Mouse (Mus musculus) forebrain, embryonic 11.5 days (tissue): ENCODE results near the gene Tcf7l1. TPM values are rescaled to one million over a fixed set of nuclear protein-coding genes. Genes with fewer than 3 reads are reported as not detected.

Experiments used
- ATAC-seq: fragments of 200-750 bp; cut with Nextera tagmentation; replicated peaks from 2 replicates; pipeline ENCODE4 v1.8.0; 2017; ENCODE audit warnings: moderate TSS enrichment; ENCODE audit not compliant: low FRiP score
- DNase-seq: peaks from one replicate; pipeline ENCODE4 v3.0.0-alpha.2; 2017; ENCODE audit warnings: low spot score
- H3K27ac ChIP-seq: fragments of 300-500 bp; sonication (generic); 2 replicates; pipeline ENCODE4 v1.5.1; 2014; ENCODE audit warnings: low read depth, low read length
- H3K27me3 ChIP-seq: fragments of 300-500 bp; sonication (generic); 2 replicates; pipeline ENCODE4 v1.6.1; 2014; ENCODE audit warnings: mild to moderate bottlenecking, low read length, mixed read lengths; ENCODE audit not compliant: control insufficient read depth, insufficient read depth
- H3K36me3 ChIP-seq: fragments of 300-500 bp; sonication (generic); 2 replicates; pipeline ENCODE4 v1.6.1; 2014; ENCODE audit warnings: mild to moderate bottlenecking, low read length, moderate library complexity, mixed read lengths; ENCODE audit not compliant: control insufficient read depth, insufficient read depth
- H3K4me1 ChIP-seq: fragments of 300-500 bp; sonication (generic); replicated peaks from 2 replicates; pipeline ENCODE4 v1.6.1; 2014; ENCODE audit warnings: low read length, mixed read lengths; ENCODE audit not compliant: control insufficient read depth, insufficient read depth
- H3K4me2 ChIP-seq: fragments of 300-500 bp; sonication (generic); 2 replicates; pipeline ENCODE4 v1.6.1; 2014; ENCODE audit warnings: low read depth, mild to moderate bottlenecking, low read length, moderate library complexity, mixed read lengths; ENCODE audit not compliant: severe bottlenecking
- H3K4me3 ChIP-seq: fragments of 300-500 bp; sonication (generic); 2 replicates; pipeline ENCODE4 v1.5.1; 2014; ENCODE audit warnings: low read depth, low read length
- H3K9ac ChIP-seq: fragments of 300-500 bp; sonication (generic); 2 replicates; pipeline ENCODE4 v1.6.1; 2014; ENCODE audit warnings: low read length
- H3K9me3 ChIP-seq: fragments of 300-500 bp; sonication (generic); 2 replicates; pipeline ENCODE4 v1.6.1; 2016; ENCODE audit warnings: low read length, mixed read lengths; ENCODE audit not compliant: control insufficient read depth
- WGBS: fragments of 180-500 bp; shearing (Covaris S2); extraction: QIAGEN DNeasy Blood & Tissue Kit; methylation state at CpG from one replicate; pipeline ENCODE4 v1.1.7; 2014; 5-methylcytosine and 5-hydroxymethylcytosine counted together
- polyA plus RNA-seq: library from polyadenylated mRNA; unstranded; fragments of >200 nt; fragmentation: Nextera tagmentation; extraction: Ambion mirVana; gene quantifications from 2 replicates; pipeline ENCODE4 v1.2.1, GENCODE M21; 2014

The Tcf7l1 gene
- polyA plus RNA-seq, 1 experiment from 2014 or later, result 33.3 TPM

GRCm38 (mm10) chr6:72619734-72620532, 169.1 kb downstream of the Tcf7l1 start:
- no peaks in the 10 kb centered on the region for H3K9me3 ChIP-seq
- 73% methylated on average over 12 of the region's 12 CpGs for WGBS
- no peak overlapping the region for H3K27ac ChIP-seq
- no peaks in the 10 kb centered on the region for H3K36me3 ChIP-seq
- no peaks in the 10 kb centered on the region for H3K27me3 ChIP-seq
- DNase-seq (no peak), ATAC-seq (no peak)
- H3K4me2 ChIP-seq, result no peak overlapping the region
- H3K9ac ChIP-seq, result no peak overlapping the region
- peaks cover 8% of the 10 kb centered on the region; the same call in 1 of the 2 replicates for H3K4me1 ChIP-seq
- H3K4me3 ChIP-seq, result no peak overlapping the region

DNA sequence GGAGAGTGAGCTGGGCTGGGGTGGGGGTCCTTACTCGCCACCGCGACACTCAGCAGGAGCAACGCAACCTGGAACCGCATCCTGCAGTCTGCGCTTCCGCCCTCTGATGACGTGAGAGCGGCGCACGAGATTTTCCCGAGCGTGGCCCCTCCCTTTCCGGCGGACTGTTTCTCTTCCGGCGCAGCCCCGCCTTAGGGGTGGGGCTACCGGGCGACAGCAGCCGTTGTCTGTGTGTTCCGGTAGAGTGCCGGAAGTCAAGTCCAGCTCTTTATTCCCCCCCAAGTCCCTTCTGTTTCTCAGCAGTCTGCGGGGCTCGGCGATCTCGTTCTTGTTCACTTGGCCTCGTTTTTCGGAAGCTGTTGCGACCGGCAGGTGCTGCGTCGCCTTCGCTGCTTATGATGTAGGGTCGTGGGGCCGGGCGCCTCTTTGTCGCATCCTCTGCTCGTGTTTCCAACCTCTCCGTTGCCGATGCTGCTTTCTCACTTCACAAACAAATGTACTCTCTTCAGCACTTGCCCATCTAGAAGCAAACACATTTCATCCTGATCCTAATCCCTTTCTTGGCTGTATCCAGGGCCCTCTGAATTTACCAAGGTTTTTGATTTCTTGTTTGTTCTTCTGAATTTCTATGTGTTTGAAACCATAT, 172.3 kb downstream of the Tcf7l1 start, which contains the start of gene Tgoln1:
Tgoln1 (minus strand) TSS at position 358 of the 646 bp plus-strand sequence.
- ATAC-seq, result peak; percentile 98
- Histone ChIP-seq H3K4me3 (peak within 1 kb of the TSS; percentile 60), H3K9ac (peak within 1 kb of the TSS; percentile 86), H3K36me3 (peaks cover 2% of the 10 kb centered on the region; the same call in 1 of the 2 replicates), H3K27me3 (no peaks in the 10 kb centered on the region), H3K9me3 (no peaks in the 10 kb centered on the region), H3K27ac (peak within 1 kb of the TSS; percentile 65), H3K4me1 (peaks cover 8% of the 10 kb centered on the region; the same call in 1 of the 2 replicates), H3K4me2 (peak within 1 kb of the TSS; percentile 88)
- peak; percentile 96 for DNase-seq
- under 1% methylated on average over 41 of the region's 41 CpGs for WGBS

DNA sequence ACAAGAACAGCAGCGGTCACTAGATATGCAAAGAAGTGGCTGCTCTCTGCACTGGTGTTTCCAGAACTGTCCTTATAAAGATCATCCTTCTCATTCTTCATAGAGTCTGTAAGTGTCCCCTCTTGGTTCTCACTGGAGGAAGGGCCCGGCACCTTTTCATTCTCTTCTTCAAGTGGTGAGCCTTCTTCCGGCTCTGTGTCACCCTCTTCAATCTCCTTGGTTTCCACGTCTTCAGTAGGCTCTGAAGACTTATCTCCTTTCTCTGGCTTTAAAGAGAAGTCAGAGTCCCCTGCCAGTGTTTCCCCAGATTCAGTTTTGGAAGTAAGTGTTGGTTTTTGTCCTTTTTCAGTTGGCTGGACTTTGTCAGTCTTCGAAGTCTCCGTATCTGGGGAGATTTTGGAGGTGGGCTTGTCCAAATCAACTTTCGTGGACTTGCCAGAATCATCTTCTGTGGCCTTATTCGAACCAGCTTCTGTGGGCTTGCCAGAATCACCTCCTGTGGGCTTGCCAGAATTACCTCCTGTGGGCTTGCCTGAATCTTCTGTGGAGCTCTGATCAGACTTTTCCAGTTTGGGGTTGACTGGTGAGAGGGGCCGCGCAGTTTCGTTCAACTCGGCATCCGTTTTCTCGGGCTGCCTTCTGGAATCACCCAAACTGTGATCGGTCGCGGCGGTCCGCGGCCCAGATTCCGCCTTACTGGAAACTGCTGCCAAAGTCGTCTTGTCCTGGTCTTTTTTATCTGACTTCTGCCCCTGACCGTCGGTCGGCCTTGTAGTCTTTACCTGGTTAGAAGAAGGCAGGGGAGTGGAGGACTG, 173.3 kb downstream of the Tcf7l1 start:
- no peak overlapping the region for H3K27ac ChIP-seq
- peak overlapping the region; percentile 88 for H3K4me2 ChIP-seq
- peaks cover 8% of the 10 kb centered on the region; the same call in 1 of the 2 replicates for H3K4me1 ChIP-seq
- peak overlapping the region; percentile 63 for H3K9ac ChIP-seq
- ATAC-seq (no peak; the same call in 1 of the 2 replicates), DNase-seq (no peak)
- no peaks in the 10 kb centered on the region for H3K9me3 ChIP-seq
- no peaks in the 10 kb centered on the region for H3K27me3 ChIP-seq
- peak overlapping the region; percentile 60 for H3K4me3 ChIP-seq
- H3K36me3 ChIP-seq, result peaks cover 2% of the 10 kb centered on the region; the same call in 1 of the 2 replicates
- 29% methylated on average over 25 of the region's 25 CpGs for WGBS

DNA sequence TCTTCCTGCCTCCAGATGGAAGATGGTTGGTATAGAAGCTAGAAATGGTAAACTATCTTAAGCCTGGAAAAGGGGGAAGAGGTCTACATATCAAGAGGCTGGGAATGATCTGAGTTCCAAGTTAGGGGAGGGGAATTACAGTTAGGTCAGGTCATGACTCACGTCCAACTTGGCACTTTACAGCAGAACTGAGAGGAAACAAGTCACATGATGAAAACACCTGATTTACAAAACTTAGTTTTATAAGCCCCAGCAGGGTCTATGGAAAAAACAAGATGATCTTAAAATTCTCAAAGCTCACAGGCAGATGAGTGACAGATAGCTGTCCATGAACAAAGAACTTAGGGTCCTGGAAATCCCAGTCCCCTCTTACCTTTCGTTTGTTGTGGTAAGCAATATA, 173.9 kb downstream of the Tcf7l1 start:
- no peak overlapping the region for H3K27ac ChIP-seq
- no peak for ATAC-seq
- DNase-seq, result no peak
- WGBS, result 79% methylated on average over 2 of the region's 2 CpGs
- peaks cover 2% of the 10 kb centered on the region; the same call in 1 of the 2 replicates for H3K36me3 ChIP-seq
- H3K4me3 ChIP-seq, result peak overlapping the region; percentile 60
- no peaks in the 10 kb centered on the region for H3K27me3 ChIP-seq
- H3K4me2 ChIP-seq, result peak overlapping the region; percentile 88
- peaks cover 8% of the 10 kb centered on the region; the same call in 1 of the 2 replicates for H3K4me1 ChIP-seq
- H3K9ac ChIP-seq, result peak overlapping the region; percentile 63; the same call in 1 of the 2 replicates
- H3K9me3 ChIP-seq, result no peaks in the 10 kb centered on the region

DNA sequence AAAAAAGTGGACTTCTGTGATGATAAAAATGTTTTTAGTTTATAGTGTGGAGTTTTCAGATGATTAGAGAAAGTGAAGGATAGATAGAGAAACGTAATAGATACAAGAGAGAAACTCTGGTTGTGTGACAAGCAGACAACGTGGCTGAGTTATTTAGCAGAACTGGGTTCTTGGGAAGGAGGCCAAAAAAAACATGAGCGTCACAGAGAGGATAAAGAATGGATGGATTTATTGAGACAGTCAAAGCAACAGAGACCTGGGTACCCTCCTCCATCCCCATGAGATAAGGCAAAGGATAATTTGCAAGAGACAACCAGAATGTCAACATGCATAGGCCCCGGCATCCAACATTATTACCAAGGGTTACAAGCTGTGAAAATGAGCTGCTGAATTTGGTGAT, 178.8 kb downstream of the Tcf7l1 start:
- H3K4me3 ChIP-seq, result no peak overlapping the region
- peaks cover 2% of the 10 kb centered on the region; the same call in 1 of the 2 replicates for H3K4me1 ChIP-seq
- 88% methylated on average over 4 of the region's 4 CpGs for WGBS
- H3K36me3 ChIP-seq, result peaks cover 6% of the 10 kb centered on the region; the same call in 1 of the 2 replicates
- DNase-seq (no peak), ATAC-seq (no peak)
- no peak overlapping the region for H3K9ac ChIP-seq
- H3K9me3 ChIP-seq, result no peaks in the 10 kb centered on the region
- H3K27me3 ChIP-seq, result no peaks in the 10 kb centered on the region
- no peak overlapping the region for H3K27ac ChIP-seq
- H3K4me2 ChIP-seq, result no peak overlapping the region

GRCm38 (mm10) chr6:72608662-72609184, 180.3 kb downstream of the Tcf7l1 start:
- 90% methylated on average over 4 of the region's 4 CpGs for WGBS
- H3K27ac ChIP-seq, result no peak overlapping the region
- no peak overlapping the region for H3K9ac ChIP-seq
- H3K27me3 ChIP-seq, result no peaks in the 10 kb centered on the region
- peaks cover 6% of the 10 kb centered on the region; the same call in 1 of the 2 replicates for H3K36me3 ChIP-seq
- no peak overlapping the region for H3K4me2 ChIP-seq
- no peaks in the 10 kb centered on the region for H3K9me3 ChIP-seq
- no peaks in the 10 kb centered on the region for H3K4me1 ChIP-seq
- ATAC-seq (no peak), DNase-seq (no peak)
- H3K4me3 ChIP-seq, result no peak overlapping the region

GRCm38 (mm10) chr6:72607676-72608075, 181.4 kb downstream of the Tcf7l1 start:
- no peaks in the 10 kb centered on the region for H3K9me3 ChIP-seq
- no peak for DNase-seq
- 87% methylated on average over 5 of the region's 5 CpGs for WGBS

GRCm38 (mm10) chr6:72607060-72607459, 182.0 kb downstream of the Tcf7l1 start:
- Histone ChIP-seq H3K27me3 (no peaks in the 10 kb centered on the region), H3K4me2 (no peak overlapping the region), H3K4me3 (no peak overlapping the region), H3K9ac (no peak overlapping the region), H3K36me3 (peaks cover 6% of the 10 kb centered on the region; the same call in 1 of the 2 replicates), H3K9me3 (no peaks in the 10 kb centered on the region), H3K4me1 (no peaks in the 10 kb centered on the region), H3K27ac (no peak overlapping the region)
- no peak for DNase-seq
- no peak for ATAC-seq
- WGBS, result 81% methylated on average over 4 of the region's 4 CpGs

More at GRCm38 (mm10) chr6:72607676-72608075, 181.4 kb downstream of the Tcf7l1 start:
- no peak for ATAC-seq
- H3K9ac ChIP-seq, result no peak overlapping the region
- peaks cover 6% of the 10 kb centered on the region; the same call in 1 of the 2 replicates for H3K36me3 ChIP-seq
- no peaks in the 10 kb centered on the region for H3K4me1 ChIP-seq
- H3K4me2 ChIP-seq, result no peak overlapping the region
- H3K4me3 ChIP-seq, result no peak overlapping the region
- H3K27ac ChIP-seq, result no peak overlapping the region
- H3K27me3 ChIP-seq, result no peaks in the 10 kb centered on the region
